In the genomic region with DNA sequence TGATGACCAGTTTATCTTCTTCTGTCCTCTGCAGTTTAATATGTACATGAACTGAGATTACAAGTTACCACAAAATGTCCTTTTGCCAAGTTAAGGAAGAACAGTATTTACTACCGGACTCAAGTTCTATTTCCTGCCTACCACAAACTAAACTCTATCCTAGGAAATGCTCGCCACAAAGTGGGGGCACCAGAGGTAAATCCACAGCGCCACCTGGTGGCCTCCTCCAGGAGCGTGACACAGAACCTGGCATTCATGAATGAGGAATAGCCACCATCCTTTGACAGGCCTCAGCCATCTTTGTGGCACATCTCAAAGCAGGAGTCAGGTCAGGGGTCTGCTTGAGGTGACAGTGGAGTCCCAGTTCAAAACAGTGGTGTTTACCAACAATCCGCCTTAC, we compare ENCODE assay signal across 8 mouse cellular contexts. TPM values are rescaled to one million over a fixed set of nuclear protein-coding genes. Genes with fewer than 3 reads are reported as not detected.
DNase-seq lines count a peak whose midpoint lies in the region; ATAC-seq lines count a peak whose summit lies in the region.

No protein-coding gene starts in this region.

- H3K4me1 ChIP-seq in kidney, embryonic 16.5 days (ENCODE audit: insufficient read depth, low read length) = no peaks in the 10 kb centered on the region
- H3K4me1 ChIP-seq in midbrain, embryonic 12.5 days = no peaks in the 10 kb centered on the region

- no peak overlapping the region for H3K4me2 ChIP-seq in kidney, embryonic 16.5 days (replicated peaks; ENCODE audit: low read depth, low read length)
- H3K4me2 ChIP-seq in midbrain, embryonic 12.5 days (replicated peaks) = no peak overlapping the region

- peak; percentile 19 for DNase-seq in kidney, adult 11 months
- peak; percentile 22 for DNase-seq in cerebellum, adult 9-11 months
- peak; percentile 51 to 52 for DNase-seq in frontal cortex, postnatal 25 days (ENCODE audit: low spot score in 2 of 2)
- DNase-seq in induced T-regulatory cell, adult 2 months (ENCODE audit: low read depth) = peak; percentile 81
- peak; percentile 64 to 75 for DNase-seq in left cerebral cortex, postnatal 14 days (ENCODE audit: low spot score in 2 of 2)
- DNase-seq in spleen, adult 18-20 months = peak; percentile 25 to 67

- no peak overlapping the region for H3K27ac ChIP-seq in kidney, embryonic 16.5 days (ENCODE audit: low read length)
- no peak overlapping the region for H3K27ac ChIP-seq in midbrain, embryonic 12.5 days (replicated peaks)

- H3K27me3 ChIP-seq in kidney, embryonic 16.5 days (ENCODE audit: insufficient read depth, low read length) = no peaks in the 10 kb centered on the region
- no peaks in the 10 kb centered on the region for H3K27me3 ChIP-seq in midbrain, embryonic 12.5 days

- ATAC-seq in kidney, embryonic 16.5 days (ENCODE audit: low FRiP score, low TSS enrichment) = no peak; the same call in 1 of the 2 replicates
- peak; percentile 52; the same call in 1 of the 2 replicates for ATAC-seq in midbrain, embryonic 12.5 days (ENCODE audit: low FRiP score, low read depth)

- no peaks in the 10 kb centered on the region for H3K9me3 ChIP-seq in kidney, embryonic 16.5 days (ENCODE audit: low read length)
- H3K9me3 ChIP-seq in midbrain, embryonic 12.5 days = no peaks in the 10 kb centered on the region

- H3K36me3 ChIP-seq in kidney, embryonic 16.5 days (ENCODE audit: insufficient read depth, low read length) = peaks cover 24% of the 10 kb centered on the region
- peaks cover 29% of the 10 kb centered on the region for H3K36me3 ChIP-seq in midbrain, embryonic 12.5 days

- 17% methylated on average over 5 of the region's 5 CpGs for WGBS in kidney, embryonic 16.5 days
- WGBS in midbrain, embryonic 12.5 days = 21% methylated on average over 5 of the region's 5 CpGs

- intact Hi-C loops in left cerebral cortex, postnatal 14 days (cut with DNase I) = loop anchor here (2.0 to 5.0 kb wide), 2 partner anchors 90 to 403 kb away; partner anchors contain the start of gene Dll1

- H3K4me3 ChIP-seq in kidney, embryonic 16.5 days (ENCODE audit: low read length) = no peak overlapping the region
- no peak overlapping the region for H3K4me3 ChIP-seq in midbrain, embryonic 12.5 days

- no peak overlapping the region for H3K9ac ChIP-seq in kidney, embryonic 16.5 days (replicated peaks; ENCODE audit: low read length)
- no peak overlapping the region for H3K9ac ChIP-seq in midbrain, embryonic 12.5 days (replicated peaks)

RNA-seq across cellular contexts. Expression of gene Psmb1, which starts 31.9 kb away (rescaled TPM):
- 258 and 270 TPM in 2 replicates for polyA plus RNA-seq in kidney, embryonic 16.5 days (2015; fragmentation: Nextera tagmentation; extraction: Ambion mirVana)
- 100 to 1,000 TPM; 124 to 125 TPM for total RNA-seq in left cerebral cortex, postnatal 14 days (2021)
- polyA plus RNA-seq in midbrain, embryonic 12.5 days (2016; fragmentation: Nextera tagmentation; extraction: Ambion mirVana) = 233 and 244 TPM in 2 replicates

RNA-seq across cellular contexts. Expression of gene Tbp, which starts 32.0 kb away (rescaled TPM):
- 52.5 and 58.1 TPM in 2 replicates for polyA plus RNA-seq in kidney, embryonic 16.5 days (2015; fragmentation: Nextera tagmentation; extraction: Ambion mirVana)
- total RNA-seq in left cerebral cortex, postnatal 14 days (2021) = 10 to 100 TPM; 25.3 to 31.0 TPM
- 64.6 and 66.4 TPM in 2 replicates for polyA plus RNA-seq in midbrain, embryonic 12.5 days (2016; fragmentation: Nextera tagmentation; extraction: Ambion mirVana)

RNA-seq across cellular contexts. Expression of gene Pdcd2, which starts 59.4 kb away (rescaled TPM):
- 44.5 and 45.4 TPM in 2 replicates for polyA plus RNA-seq in kidney, embryonic 16.5 days (2015; fragmentation: Nextera tagmentation; extraction: Ambion mirVana)
- 10 to 100 TPM; 13.1 to 14.4 TPM for total RNA-seq in left cerebral cortex, postnatal 14 days (2021)
- 61.5 and 61.7 TPM in 2 replicates for polyA plus RNA-seq in midbrain, embryonic 12.5 days (2016; fragmentation: Nextera tagmentation; extraction: Ambion mirVana)

Comparison
In these comparisons a context has a peak if more than half of its experiments do, and no peak if none do; other contexts are left out.
1. DNase-seq: peak in every context shown above with its lines; median percentile 81 in induced T-regulatory cell, adult 2 months; 70 in left cerebral cortex, postnatal 14 days; 52 in frontal cortex, postnatal 25 days; 46 in spleen, adult 18-20 months; 22 in cerebellum, adult 9-11 months; 19 in kidney, adult 11 months.